Mouse (Mus musculus) brain, embryonic 14.5 days (tissue): ENCODE data around the gene Rgma.

Source experiments
- CTCF ChIP-seq: fragments of 200-500 bp; IDR thresholded peaks from 2 replicates; pipeline ENCODE4 v1.5.1; 2012; ENCODE audit warnings: inconsistent platforms, mild to moderate bottlenecking, moderate library complexity, borderline replicate concordance; ENCODE audit not compliant: insufficient read depth, insufficient read length; ENCODE audit errors: extremely low read depth
- POLR2A ChIP-seq: fragments of 200-500 bp; IDR thresholded peaks from 2 replicates; pipeline ENCODE4 v1.6.1; 2012; ENCODE audit warnings: mild to moderate bottlenecking, inconsistent platforms, borderline replicate concordance; ENCODE audit not compliant: poor library complexity, insufficient read depth, insufficient read length, severe bottlenecking; ENCODE audit errors: extremely low read depth

GRCm38 (mm10) chr7:73334883-73335282 is 40.4 kb upstream of the Rgma start:
- TF ChIP-seq CTCF (no peak), POLR2A (no peak)
